Mouse (Mus musculus) mammary gland, adult 2 months (tissue): ENCODE data around the gene Sass6. TPM values are rescaled to one million over a fixed set of nuclear protein-coding genes. Genes with fewer than 3 reads are reported as not detected.

Source experiments
- polyA plus RNA-seq: library from polyadenylated mRNA; depleted of rRNA; stranded (reverse); fragments of >200 nt; gene quantifications from 2 replicates; pipeline ENCODE4 v1.2.3, GENCODE M21; 2012; ENCODE audit warnings: low replicate concordance; rRNA removed

Sass6 gene
- polyA plus RNA-seq = 0.80 and 2.1 TPM in 2 replicates

GRCm38 (mm10) chr3:116594728-116595602, at the start of gene Sass6:
TSS of gene Sass6 (plus strand) at chr3:116594982.

GRCm38 (mm10) chr3:116562408-116563094, 32.2 kb upstream of the Sass6 start, which contains the start of gene Lrrc39:
TSS of gene Lrrc39 (plus strand) at chr3:116562973.

GRCm38 (mm10) chr3:116614295-116614892, 19.6 kb downstream of the Sass6 start, which contains the start of gene Trmt13:
TSS of gene Trmt13 (minus strand) at chr3:116614587.

GRCm38 (mm10) chr3:116662463-116662863, 67.7 kb downstream of the Sass6 start, which contains the start of gene Mfsd14a:
TSS of gene Mfsd14a (minus strand) at chr3:116662677.

Other genes starting within 250 kb of the Sass6 start
- gene Cdc14a, start 170.9 kb upstream of the Sass6 start, polyA plus RNA-seq = 4.5 and 8.8 TPM in 2 replicates
- 19.5 and 31.3 TPM in 2 replicates for gene Rtca, start 86.8 kb upstream of the Sass6 start, polyA plus RNA-seq
- 8.4 and 20.7 TPM in 2 replicates for gene Dbt, start 81.9 kb upstream of the Sass6 start, polyA plus RNA-seq
- gene Lrrc39, start 32.0 kb upstream of the Sass6 start, polyA plus RNA-seq = 2.3 and 16.0 TPM in 2 replicates
- 3.7 and 7.0 TPM in 2 replicates for gene Trmt13, start 19.6 kb downstream of the Sass6 start, polyA plus RNA-seq
- gene Mfsd14a, start 67.7 kb downstream of the Sass6 start, polyA plus RNA-seq = 13.4 and 30.2 TPM in 2 replicates
- not detected in 2 replicates for gene Gm43191, start 86.3 kb downstream of the Sass6 start, polyA plus RNA-seq
- 2.4 and 8.9 TPM in 2 replicates for gene Slc35a3, start 117.8 kb downstream of the Sass6 start, polyA plus RNA-seq
- gene Agl, start 213.2 kb downstream of the Sass6 start, polyA plus RNA-seq = 7.2 and 42.8 TPM in 2 replicates